ENCODE assay signal across 25 mouse cellular contexts in the genomic region with DNA sequence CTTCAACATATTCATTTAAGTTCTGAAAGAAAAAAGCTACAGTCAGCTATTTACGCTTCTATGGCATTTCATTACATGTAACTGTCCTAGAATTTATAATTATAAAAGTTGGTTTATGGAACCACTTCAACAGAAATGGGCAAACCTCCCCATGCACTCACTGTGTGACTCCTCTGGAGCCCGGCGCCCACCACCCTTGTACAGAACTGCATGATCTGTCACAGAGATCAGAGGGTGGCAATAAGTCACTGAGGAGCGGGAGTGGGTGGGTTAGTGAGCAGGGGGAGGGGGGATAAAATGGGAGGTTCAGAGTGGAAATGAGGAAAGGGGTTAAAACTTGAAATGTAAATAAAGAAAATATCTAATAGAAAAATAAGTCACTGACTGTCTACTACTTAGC. TPM values are rescaled to one million over a fixed set of nuclear protein-coding genes. Genes with fewer than 3 reads are reported as not detected.
A peak's percentile ranks its signal among the peaks of the same experiment; 100 is the strongest.
DNase-seq lines count a peak whose midpoint lies in the region; ATAC-seq and TF ChIP-seq lines count a peak whose summit lies in the region.
"Had no signal": no experiment of that assay in that cellular context is flagged by ENCODE, and none has a peak within 500 bp of the region (broad histone marks: within the 10 kb centered on the region; RNA-seq: fewer than 3 reads in every experiment).

No protein-coding gene starts in this region.

- TF ChIP-seq CTCF in intestine, postnatal 0 days (IDR thresholded peaks at IDR 0.05; ENCODE audit: low read depth), result no peak

- H3K27ac ChIP-seq in forebrain, embryonic 11.5 days (ENCODE audit: low read depth, low read length), result no peak overlapping the region
- no peak overlapping the region for H3K27ac ChIP-seq in forebrain, embryonic 13.5 days
- H3K27ac ChIP-seq in heart, embryonic 10.5 days, result no peak overlapping the region
- no peak overlapping the region for H3K27ac ChIP-seq in intestine, embryonic 14.5 days (ENCODE audit: low read depth)
- H3K27ac ChIP-seq in intestine, postnatal 0 days (ENCODE audit: low read depth, low read length), result no peak overlapping the region
- H3K27ac ChIP-seq: embryonic facial prominence, embryonic 10.5 days; embryonic facial prominence, embryonic 12.5 days; forebrain, embryonic 12.5 days; forebrain, embryonic 15.5 days had no signal

- H3K9me3 ChIP-seq in forebrain, embryonic 11.5 days (ENCODE audit: control insufficient read depth, low read length), result no peaks in the 10 kb centered on the region
- H3K9me3 ChIP-seq in forebrain, embryonic 13.5 days (replicated peaks), result no peaks in the 10 kb centered on the region
- H3K9me3 ChIP-seq in heart, embryonic 10.5 days, result no peaks in the 10 kb centered on the region
- no peaks in the 10 kb centered on the region for H3K9me3 ChIP-seq in intestine, embryonic 14.5 days (ENCODE audit: control insufficient read depth, low read length)
- H3K9me3 ChIP-seq in intestine, postnatal 0 days (ENCODE audit: control insufficient read depth), result no peaks in the 10 kb centered on the region
- H3K9me3 ChIP-seq: embryonic facial prominence, embryonic 12.5 days; G1E had no signal

- intact Hi-C loops in heart, postnatal 25 days (cut with DNase I), result no loop called here

- no peaks in the 10 kb centered on the region for H3K4me1 ChIP-seq in forebrain, embryonic 11.5 days (replicated peaks; ENCODE audit: control insufficient read depth, insufficient read depth, low read length)
- H3K4me1 ChIP-seq in forebrain, embryonic 13.5 days, result no peaks in the 10 kb centered on the region
- peaks cover 9% of the 10 kb centered on the region; the same call in 1 of the 2 replicates for H3K4me1 ChIP-seq in heart, embryonic 10.5 days
- no peaks in the 10 kb centered on the region for H3K4me1 ChIP-seq in intestine, embryonic 14.5 days (replicated peaks; ENCODE audit: control insufficient read depth, insufficient read depth, low read length)
- no peaks in the 10 kb centered on the region for H3K4me1 ChIP-seq in intestine, postnatal 0 days (replicated peaks; ENCODE audit: control insufficient read depth, insufficient read depth, low read length)
- H3K4me1 ChIP-seq: embryonic facial prominence, embryonic 10.5 days; embryonic facial prominence, embryonic 12.5 days; forebrain, embryonic 12.5 days; forebrain, embryonic 15.5 days had no signal

- DNase-seq in forebrain, embryonic 11.5 days (ENCODE audit: low spot score), result peak; percentile 27
- DNase-seq in heart, embryonic 10.5 days (ENCODE audit: low spot score), result peak; percentile 56
- no peak for DNase-seq in heart, postnatal 25 days (ENCODE audit: low spot score)
- peak; percentile 13 for DNase-seq in intestine, embryonic 14.5 days (ENCODE audit: low spot score)
- DNase-seq: adrenal gland, adult 8-10 months; adrenal gland, postnatal 14 days; adrenal gland, postnatal 36 days; B cell, adult 2 months; cerebellum, adult 11-12 months; cerebellum, adult 2 months; cerebellum, adult 9-10 months; cerebellum, postnatal 10 days; cerebellum, postnatal 25 days; forebrain, postnatal 0 days had no signal

- H3K36me3 ChIP-seq in forebrain, embryonic 11.5 days (ENCODE audit: control insufficient read depth, insufficient read depth, low read length), result peaks cover 2% of the 10 kb centered on the region; the same call in 1 of the 2 replicates
- peaks cover 13% of the 10 kb centered on the region for H3K36me3 ChIP-seq in forebrain, embryonic 13.5 days (ENCODE audit: poor library complexity, severe bottlenecking)
- H3K36me3 ChIP-seq in heart, embryonic 10.5 days, result peaks cover 27% of the 10 kb centered on the region
- peaks cover 15% of the 10 kb centered on the region for H3K36me3 ChIP-seq in intestine, embryonic 14.5 days (ENCODE audit: control insufficient read depth, insufficient read depth, low read length)
- H3K36me3 ChIP-seq in intestine, postnatal 0 days (ENCODE audit: control insufficient read depth, insufficient read depth), result peaks cover 12% of the 10 kb centered on the region; the same call in 1 of the 2 replicates

- H3K4me3 ChIP-seq in forebrain, embryonic 11.5 days (ENCODE audit: low read depth, low read length), result no peak overlapping the region
- H3K4me3 ChIP-seq in forebrain, embryonic 13.5 days, result no peak overlapping the region
- no peak overlapping the region for H3K4me3 ChIP-seq in heart, embryonic 10.5 days
- H3K4me3 ChIP-seq in intestine, embryonic 14.5 days (ENCODE audit: low read depth, low read length), result no peak overlapping the region
- no peak overlapping the region for H3K4me3 ChIP-seq in intestine, postnatal 0 days (ENCODE audit: low read depth, low read length)
- H3K4me3 ChIP-seq: embryonic facial prominence, embryonic 10.5 days; embryonic facial prominence, embryonic 12.5 days; forebrain, embryonic 12.5 days; forebrain, embryonic 15.5 days had no signal

- no peak overlapping the region for H3K9ac ChIP-seq in forebrain, embryonic 11.5 days (ENCODE audit: low read length)
- H3K9ac ChIP-seq in forebrain, embryonic 13.5 days, result no peak overlapping the region
- H3K9ac ChIP-seq in intestine, embryonic 14.5 days (ENCODE audit: low read length), result no peak overlapping the region
- no peak overlapping the region for H3K9ac ChIP-seq in intestine, postnatal 0 days (ENCODE audit: low read depth, low read length)
- H3K9ac ChIP-seq: embryonic facial prominence, embryonic 12.5 days; forebrain, embryonic 12.5 days; forebrain, embryonic 15.5 days; forebrain, postnatal 0 days had no signal

- WGBS in forebrain, embryonic 11.5 days, result 91% methylated on average over 4 of the region's 4 CpGs
- 92% methylated on average over 4 of the region's 4 CpGs for WGBS in forebrain, embryonic 13.5 days
- WGBS in heart, embryonic 10.5 days, result 95% methylated on average over 4 of the region's 4 CpGs
- 85% methylated on average over 4 of the region's 4 CpGs for WGBS in intestine, embryonic 14.5 days
- WGBS in intestine, postnatal 0 days, result 81% methylated on average over 4 of the region's 4 CpGs

- H3K27me3 ChIP-seq in forebrain, embryonic 11.5 days (ENCODE audit: control insufficient read depth, insufficient read depth, low read length), result no peaks in the 10 kb centered on the region
- H3K27me3 ChIP-seq in forebrain, embryonic 13.5 days, result no peaks in the 10 kb centered on the region
- no peaks in the 10 kb centered on the region for H3K27me3 ChIP-seq in heart, embryonic 10.5 days (ENCODE audit: insufficient read depth, poor library complexity, severe bottlenecking)
- no peaks in the 10 kb centered on the region for H3K27me3 ChIP-seq in intestine, embryonic 14.5 days (replicated peaks; ENCODE audit: control insufficient read depth, insufficient read depth, low read length)
- no peaks in the 10 kb centered on the region for H3K27me3 ChIP-seq in intestine, postnatal 0 days (replicated peaks; ENCODE audit: control insufficient read depth, insufficient read depth, low read length)
- H3K27me3 ChIP-seq: CH12.LX; embryonic facial prominence, embryonic 12.5 days; forebrain, embryonic 12.5 days; forebrain, embryonic 15.5 days; Patski had no signal

- no peak overlapping the region for H3K4me2 ChIP-seq in forebrain, embryonic 11.5 days (ENCODE audit: low read depth, low read length, severe bottlenecking)
- no peak overlapping the region for H3K4me2 ChIP-seq in forebrain, embryonic 13.5 days
- H3K4me2 ChIP-seq in intestine, embryonic 14.5 days (ENCODE audit: low read length), result no peak overlapping the region
- no peak overlapping the region for H3K4me2 ChIP-seq in intestine, postnatal 0 days (replicated peaks; ENCODE audit: low read depth)
- H3K4me2 ChIP-seq: embryonic facial prominence, embryonic 12.5 days; forebrain, embryonic 12.5 days; forebrain, embryonic 15.5 days had no signal

- no peak for ATAC-seq in forebrain, embryonic 11.5 days (replicated peaks; ENCODE audit: low FRiP score)
- ATAC-seq in forebrain, embryonic 13.5 days, result no peak
- ATAC-seq in intestine, embryonic 14.5 days (replicated peaks; ENCODE audit: low FRiP score, low TSS enrichment, low read depth), result no peak
- no peak for ATAC-seq in intestine, postnatal 0 days
- ATAC-seq: activated CD4-positive, CD25-positive, alpha-beta regulatory T cell, adult 4 months; CD4-positive, CD25-positive, alpha-beta regulatory T cell, adult 4 months; forebrain, embryonic 15.5 days; forebrain, postnatal 0 days; Patski had no signal

RNA-seq across cellular contexts. Expression of a gene that starts 13.0 kb away (rescaled TPM):
- 33.2 and 34.9 TPM in 2 replicates for polyA plus RNA-seq in forebrain, embryonic 11.5 days (2014; fragmentation: Nextera tagmentation; extraction: Ambion mirVana)
- 22.4 and 27.2 TPM in 2 replicates for polyA plus RNA-seq in forebrain, embryonic 13.5 days (2015; fragmentation: Nextera tagmentation; extraction: Ambion mirVana)
- polyA plus RNA-seq in heart, embryonic 10.5 days (2016; fragmentation: Nextera tagmentation; extraction: Ambion mirVana), result 16.8 and 20.3 TPM in 2 replicates
- 10 to 100 TPM; 27.0 to 27.7 TPM for total RNA-seq in heart, postnatal 25 days (2021)
- polyA plus RNA-seq in intestine, embryonic 14.5 days (2014; fragmentation: Nextera tagmentation; extraction: Ambion mirVana), result 27.0 and 30.7 TPM in 2 replicates
- polyA plus RNA-seq in intestine, postnatal 0 days (2015; fragmentation: Nextera tagmentation; extraction: Ambion mirVana), result 5.8 and 7.0 TPM in 2 replicates
